Mouse (Mus musculus): ENCODE data around the gene Stk32c. TPM values are rescaled to one million over a fixed set of nuclear protein-coding genes. Genes with fewer than 3 reads are reported as not detected.

The Stk32c gene
- polyA plus RNA-seq, 1 experiment: 3.2 TPM

DNA sequence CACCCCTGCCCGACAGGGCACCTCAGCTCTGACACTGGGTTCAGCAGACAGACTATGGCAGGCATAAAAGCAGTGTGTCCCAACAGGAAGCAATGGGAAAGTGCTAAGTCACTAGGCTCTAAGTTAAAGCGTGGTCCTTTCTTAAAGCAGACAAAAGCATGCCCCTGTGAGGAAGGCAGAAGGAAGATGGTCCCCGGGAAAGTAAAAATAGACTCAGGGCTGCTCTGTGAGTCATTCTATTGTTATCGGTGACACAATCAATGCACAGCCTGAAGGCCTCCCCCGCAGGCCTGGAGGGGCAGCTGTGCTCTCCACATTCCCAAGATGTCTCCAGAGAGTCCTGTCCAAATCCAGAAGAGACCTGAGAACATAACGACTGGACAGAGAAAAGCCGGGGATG lies 67.2 kb downstream of the Stk32c start:
- no peaks in the 10 kb centered on the region for H3K27me3 ChIP-seq (replicated peaks; ENCODE audit: control insufficient read depth, insufficient read depth, low read length)
- DNase-seq: peak; percentile 21
- H3K4me3 ChIP-seq (ENCODE audit: insufficient read depth, low read depth, low read length): no peak overlapping the region
- H3K27ac ChIP-seq (ENCODE audit: insufficient read depth, low read depth, low read length): no peak overlapping the region
- H3K36me3 ChIP-seq (ENCODE audit: control insufficient read depth, insufficient read depth, low read length): no peaks in the 10 kb centered on the region
- TF ChIP-seq POLR2A (IDR thresholded peaks at IDR 0.05; ENCODE audit: low read depth, low read length) (no peak), CTCF (conservative IDR thresholded peaks at IDR 0.05; ENCODE audit: insufficient read depth, insufficient read length, low read depth, low read length) (no peak)
- 62% methylated on average over 7 of the region's 7 CpGs for WGBS
- H3K4me1 ChIP-seq (ENCODE audit: control insufficient read depth, insufficient read depth, low read length): no peaks in the 10 kb centered on the region

DNA sequence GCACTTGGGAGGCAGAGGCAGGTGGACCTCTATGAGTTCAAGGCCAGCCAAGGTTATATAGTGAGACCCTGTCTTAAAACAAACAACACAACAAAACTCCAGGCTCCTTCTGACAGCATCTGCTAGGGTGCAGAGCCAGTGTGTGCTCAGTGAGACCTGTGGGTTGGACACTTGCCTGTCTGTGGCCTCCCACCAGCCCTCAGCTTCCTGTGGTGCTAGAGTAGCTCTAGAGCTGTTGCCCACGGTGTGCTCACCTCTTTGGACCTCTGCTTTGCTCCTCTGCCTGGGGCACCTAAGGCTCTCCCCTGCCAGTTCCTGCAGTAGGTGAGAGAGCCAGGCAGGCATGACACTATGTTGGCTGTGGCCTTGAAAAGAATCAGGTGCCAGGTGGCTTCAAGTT lies 69.3 kb downstream of the Stk32c start:
- no peak overlapping the region for H3K27ac ChIP-seq (ENCODE audit: insufficient read depth, low read depth, low read length)
- no peaks in the 10 kb centered on the region for H3K4me1 ChIP-seq (ENCODE audit: control insufficient read depth, insufficient read depth, low read length)
- no peak overlapping the region for H3K4me3 ChIP-seq (ENCODE audit: insufficient read depth, low read depth, low read length)
- H3K27me3 ChIP-seq (replicated peaks; ENCODE audit: control insufficient read depth, insufficient read depth, low read length): no peaks in the 10 kb centered on the region
- DNase-seq: no peak
- WGBS: 37% methylated on average over 1 of the region's 1 CpGs
- no peaks in the 10 kb centered on the region for H3K36me3 ChIP-seq (ENCODE audit: control insufficient read depth, insufficient read depth, low read length)
- no peak for TF ChIP-seq POLR2A (IDR thresholded peaks at IDR 0.05; ENCODE audit: low read depth, low read length)
- TF ChIP-seq CTCF (conservative IDR thresholded peaks at IDR 0.05; ENCODE audit: insufficient read depth, insufficient read length, low read depth, low read length): no peak

DNA sequence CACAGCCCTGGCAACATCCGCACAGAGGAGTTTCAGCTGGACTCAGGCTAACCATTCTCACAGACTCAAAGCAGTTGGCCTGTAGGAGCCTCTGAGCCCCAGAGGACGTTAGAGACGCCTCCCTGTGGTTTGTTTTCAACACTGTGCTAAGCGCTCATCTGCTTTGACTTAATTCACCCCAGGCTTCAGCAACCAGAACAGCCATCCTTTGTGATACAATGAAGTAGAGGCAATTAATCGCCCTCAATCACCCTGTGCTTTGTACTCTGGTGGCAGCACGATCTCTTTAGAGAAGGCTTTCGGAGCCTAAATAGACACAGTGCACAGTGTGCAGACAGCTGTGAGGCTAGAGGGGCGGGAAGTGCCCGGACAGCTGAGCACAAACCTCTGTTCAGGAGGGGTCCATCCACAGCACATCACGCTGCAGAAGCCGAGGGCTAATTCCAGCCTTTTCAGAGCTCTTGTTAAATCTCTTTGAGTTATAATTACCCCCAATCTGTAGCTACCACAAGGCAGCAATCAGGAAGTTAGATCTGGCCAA lies 73.1 kb downstream of the Stk32c start:
- WGBS: 43% methylated on average over 11 of the region's 11 CpGs
- no peaks in the 10 kb centered on the region for H3K36me3 ChIP-seq (ENCODE audit: control insufficient read depth, insufficient read depth, low read length)
- DNase-seq: no peak
- H3K27me3 ChIP-seq (replicated peaks; ENCODE audit: control insufficient read depth, insufficient read depth, low read length): no peaks in the 10 kb centered on the region
- no peak overlapping the region for H3K4me3 ChIP-seq (ENCODE audit: insufficient read depth, low read depth, low read length)
- no peaks in the 10 kb centered on the region for H3K4me1 ChIP-seq (ENCODE audit: control insufficient read depth, insufficient read depth, low read length)
- TF ChIP-seq CTCF (conservative IDR thresholded peaks at IDR 0.05; ENCODE audit: insufficient read depth, insufficient read length, low read depth, low read length) (no peak), POLR2A (IDR thresholded peaks at IDR 0.05; ENCODE audit: low read depth, low read length) (no peak)
- H3K27ac ChIP-seq (ENCODE audit: insufficient read depth, low read depth, low read length): no peak overlapping the region

DNA sequence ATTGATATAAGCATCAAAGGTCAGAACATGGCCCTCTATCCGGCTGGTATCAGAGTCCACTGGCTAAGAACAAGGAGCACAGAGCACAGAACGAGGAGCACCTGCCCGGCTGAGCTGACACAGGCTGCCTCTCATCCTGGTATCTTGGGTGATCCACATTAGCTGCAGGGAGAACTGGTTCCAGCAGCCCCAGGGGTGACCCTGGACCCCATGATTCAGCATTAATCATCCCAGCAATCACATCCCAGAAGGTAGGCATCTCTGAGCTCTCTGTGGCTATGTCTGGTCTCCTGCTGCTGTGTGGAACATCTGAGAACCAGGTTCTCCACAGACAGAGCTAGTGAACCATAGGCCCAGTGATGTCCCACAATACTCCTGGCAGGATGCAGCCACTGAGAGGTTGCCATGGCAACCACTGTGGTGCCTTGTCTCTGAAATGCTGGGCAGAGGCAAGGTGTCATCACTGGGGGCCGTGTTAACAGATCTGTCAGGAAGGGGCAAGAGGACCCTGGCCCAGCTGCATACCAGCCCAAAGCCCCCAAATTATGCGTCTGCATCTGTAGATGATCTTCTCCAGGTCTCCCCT lies 76.1 kb downstream of the Stk32c start:
- DNase-seq: no peak
- TF ChIP-seq POLR2A (IDR thresholded peaks at IDR 0.05; ENCODE audit: low read depth, low read length) (no peak), CTCF (conservative IDR thresholded peaks at IDR 0.05; ENCODE audit: insufficient read depth, insufficient read length, low read depth, low read length) (no peak)
- Histone ChIP-seq H3K27me3 (replicated peaks; ENCODE audit: control insufficient read depth, insufficient read depth, low read length) (no peaks in the 10 kb centered on the region), H3K36me3 (ENCODE audit: control insufficient read depth, insufficient read depth, low read length) (no peaks in the 10 kb centered on the region), H3K4me3 (ENCODE audit: insufficient read depth, low read depth, low read length) (no peak overlapping the region), H3K4me1 (ENCODE audit: control insufficient read depth, insufficient read depth, low read length) (no peaks in the 10 kb centered on the region), H3K27ac (ENCODE audit: insufficient read depth, low read depth, low read length) (no peak overlapping the region)
- 72% methylated on average over 5 of the region's 5 CpGs for WGBS

- 89% methylated on average over 5 of the region's 5 CpGs for WGBS
- Histone ChIP-seq H3K27ac (ENCODE audit: insufficient read depth, low read depth, low read length) (no peak overlapping the region), H3K36me3 (ENCODE audit: control insufficient read depth, insufficient read depth, low read length) (no peaks in the 10 kb centered on the region), H3K27me3 (replicated peaks; ENCODE audit: control insufficient read depth, insufficient read depth, low read length) (no peaks in the 10 kb centered on the region), H3K4me1 (ENCODE audit: control insufficient read depth, insufficient read depth, low read length) (no peaks in the 10 kb centered on the region), H3K4me3 (ENCODE audit: insufficient read depth, low read depth, low read length) (no peak overlapping the region)
- no peak for DNase-seq
- no peak for TF ChIP-seq CTCF (conservative IDR thresholded peaks at IDR 0.05; ENCODE audit: insufficient read depth, insufficient read length, low read depth, low read length)
Observed at GRCm38 (mm10) chr7:139135236-139135635, 77.9 kb downstream of the Stk32c start.

DNA sequence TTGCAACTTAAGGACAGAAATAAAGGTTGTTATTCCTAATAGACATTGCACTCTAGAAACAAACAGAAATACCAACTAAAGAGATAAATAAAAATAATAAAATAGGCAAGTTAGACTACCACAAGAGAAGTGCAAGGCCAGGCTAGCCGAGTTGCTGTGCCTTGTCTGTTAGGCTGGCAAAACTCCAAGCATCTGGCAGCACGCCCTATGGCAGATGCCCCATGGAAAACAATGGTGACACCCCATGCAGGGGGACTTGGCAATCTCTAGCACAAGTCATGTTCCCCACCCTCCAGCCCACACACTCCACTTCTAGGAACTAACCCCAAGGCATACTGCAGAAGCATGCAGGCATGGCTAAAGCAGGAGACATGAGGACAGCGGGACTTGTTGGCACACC lies 79.7 kb downstream of the Stk32c start:
- DNase-seq: peak; percentile 24
- 56% methylated on average over 3 of the region's 3 CpGs for whole genome bisulfite sequencing

GRCm38 (mm10) chr7:139131538-139131937 lies 81.6 kb downstream of the Stk32c start:
- Histone ChIP-seq H3K36me3 (ENCODE audit: control insufficient read depth, insufficient read depth, low read length) (no peaks in the 10 kb centered on the region), H3K4me3 (ENCODE audit: insufficient read depth, low read depth, low read length) (no peak overlapping the region), H3K27ac (ENCODE audit: insufficient read depth, low read depth, low read length) (no peak overlapping the region), H3K4me1 (ENCODE audit: control insufficient read depth, insufficient read depth, low read length) (no peaks in the 10 kb centered on the region), H3K27me3 (replicated peaks; ENCODE audit: control insufficient read depth, insufficient read depth, low read length) (no peaks in the 10 kb centered on the region)
- WGBS: 63% methylated on average over 8 of the region's 8 CpGs
- TF ChIP-seq POLR2A (IDR thresholded peaks at IDR 0.05; ENCODE audit: low read depth, low read length) (no peak), CTCF (conservative IDR thresholded peaks at IDR 0.05; ENCODE audit: insufficient read depth, insufficient read length, low read depth, low read length) (no peak)
- no peak for DNase-seq

More for the DNA sequence above, 79.7 kb downstream of the Stk32c start:
- Histone ChIP-seq H3K27ac (ENCODE audit: insufficient read depth, low read depth, low read length) (no peak overlapping the region), H3K36me3 (ENCODE audit: control insufficient read depth, insufficient read depth, low read length) (no peaks in the 10 kb centered on the region), H3K4me3 (ENCODE audit: insufficient read depth, low read depth, low read length) (no peak overlapping the region), H3K4me1 (ENCODE audit: control insufficient read depth, insufficient read depth, low read length) (no peaks in the 10 kb centered on the region), H3K27me3 (replicated peaks; ENCODE audit: control insufficient read depth, insufficient read depth, low read length) (no peaks in the 10 kb centered on the region)
- TF ChIP-seq CTCF (conservative IDR thresholded peaks at IDR 0.05; ENCODE audit: insufficient read depth, insufficient read length, low read depth, low read length) (no peak), POLR2A (IDR thresholded peaks at IDR 0.05; ENCODE audit: low read depth, low read length) (no peak)
